Mouse (Mus musculus) right cerebral cortex, adult 2 months (tissue): ENCODE data around the gene Ankrd33b.

Source experiments
- DNase-seq, 2 experiments: peaks; one replicate each; pipeline ENCODE4 v3.0.0; 2021 to 2022; ENCODE audit warnings: low spot score in 2 of 2

The Ankrd33b gene

GRCm38 (mm10) chr15:31265404-31265803, 102.1 kb downstream of the Ankrd33b start:
- no peak for DNase-seq

GRCm38 (mm10) chr15:31264827-31265226, 102.7 kb downstream of the Ankrd33b start:
- peak; percentile 91 to 93 for DNase-seq

- no peak for DNase-seq
Observed at GRCm38 (mm10) chr15:31262361-31262760, 105.2 kb downstream of the Ankrd33b start.

- DNase-seq: no peak
Observed at GRCm38 (mm10) chr15:31261094-31261493, 106.4 kb downstream of the Ankrd33b start.

GRCm38 (mm10) chr15:31258693-31259439, 108.7 kb downstream of the Ankrd33b start:
- DNase-seq: no peak

- DNase-seq: no peak
Observed at GRCm38 (mm10) chr15:31258029-31258692, 109.4 kb downstream of the Ankrd33b start.

GRCm38 (mm10) chr15:31257329-31257728, 110.2 kb downstream of the Ankrd33b start:
- DNase-seq: no peak

GRCm38 (mm10) chr15:31255762-31256161, 111.8 kb downstream of the Ankrd33b start:
- no peak for DNase-seq

- DNase-seq: no peak
Observed at GRCm38 (mm10) chr15:31254939-31255535, 112.5 kb downstream of the Ankrd33b start.

GRCm38 (mm10) chr15:31253963-31254362, 113.6 kb downstream of the Ankrd33b start:
- no peak for DNase-seq

GRCm38 (mm10) chr15:31253380-31253779, 114.1 kb downstream of the Ankrd33b start:
- no peak for DNase-seq

GRCm38 (mm10) chr15:31252590-31253311, 114.8 kb downstream of the Ankrd33b start:
- DNase-seq: no peak

GRCm38 (mm10) chr15:31251189-31251588, 116.3 kb downstream of the Ankrd33b start:
- no peak for DNase-seq

GRCm38 (mm10) chr15:31250676-31251075, 116.8 kb downstream of the Ankrd33b start:
- no peak for DNase-seq

GRCm38 (mm10) chr15:31250027-31250426, 117.5 kb downstream of the Ankrd33b start:
- DNase-seq: no peak

- DNase-seq: no peak
Observed at GRCm38 (mm10) chr15:31248882-31249281, 118.6 kb downstream of the Ankrd33b start.

GRCm38 (mm10) chr15:31247035-31247434, 120.5 kb downstream of the Ankrd33b start:
- no peak for DNase-seq

- DNase-seq: no peak
Observed at GRCm38 (mm10) chr15:31245934-31246333, 121.6 kb downstream of the Ankrd33b start.

- no peak for DNase-seq
Observed at GRCm38 (mm10) chr15:31244696-31245445, 122.7 kb downstream of the Ankrd33b start.

- DNase-seq: no peak
Observed at GRCm38 (mm10) chr15:31243260-31243659, 124.3 kb downstream of the Ankrd33b start.
